Mouse (Mus musculus) cortical plate, adult 2 months (tissue): Measurements from ENCODE around the gene Sh3glb2. TPM values are rescaled to one million over a fixed set of nuclear protein-coding genes. Genes with fewer than 3 reads are reported as not detected.

ENCODE experiments used
- H3K27ac ChIP-seq: fragments of 200-500 bp; 2 replicates; pipeline ENCODE4 v1.5.1; 2012; ENCODE audit warnings: low read length, control low read depth, inconsistent platforms; ENCODE audit not compliant: insufficient read depth
- H3K4me1 ChIP-seq: fragments of 200-500 bp; 2 replicates; pipeline ENCODE4 v1.6.1; 2011; ENCODE audit warnings: low read length; ENCODE audit not compliant: control insufficient read depth, insufficient read depth
- H3K4me3 ChIP-seq: fragments of 200-500 bp; 2 replicates; pipeline ENCODE4 v1.5.1; 2011; ENCODE audit warnings: mild to moderate bottlenecking, low read length, control low read depth; ENCODE audit not compliant: insufficient read depth
- CTCF ChIP-seq: fragments of 200-500 bp; IDR thresholded peaks from 2 replicates; pipeline ENCODE4 v1.5.1; 2011; ENCODE audit warnings: mild to moderate bottlenecking, control low read depth, low read length; ENCODE audit not compliant: insufficient read depth; ENCODE audit errors: extremely low read depth
- POLR2A ChIP-seq: fragments of 200-500 bp; IDR thresholded peaks from 2 replicates; pipeline ENCODE4 v1.6.1; 2011; ENCODE audit warnings: mild to moderate bottlenecking, low read length, control low read depth; ENCODE audit not compliant: insufficient read depth; ENCODE audit errors: extremely low read depth
- polyA plus RNA-seq: library from polyadenylated mRNA; depleted of rRNA; stranded (reverse); fragments of >200 nt; gene quantifications from 2 replicates; pipeline ENCODE4 v1.2.3, GENCODE M21; 2012; rRNA removed

Gene Sh3glb2
- 520 and 530 TPM in 2 replicates for polyA plus RNA-seq

GRCm38 (mm10) chr2:30358533-30359531 lies at the start of gene Sh3glb2:
Gene Sh3glb2 (minus strand): TSS chr2:30359337.
- H3K27ac ChIP-seq = peak within 1 kb of the TSS; percentile 95
- no peak for TF ChIP-seq CTCF
- TF ChIP-seq POLR2A = no peak
- H3K4me3 ChIP-seq = peak within 1 kb of the TSS; percentile 86

GRCm38 (mm10) chr2:30408452-30409100 lies 49.4 kb upstream of the Sh3glb2 start:
- Histone ChIP-seq H3K4me3 (no peak overlapping the region), H3K27ac (no peak overlapping the region), H3K4me1 (no peaks in the 10 kb centered on the region)
- TF ChIP-seq POLR2A (no peak), CTCF (no peak)

More at GRCm38 (mm10) chr2:30358533-30359531, at the start of gene Sh3glb2:
- peaks cover 17% of the 10 kb centered on the region for H3K4me1 ChIP-seq

GRCm38 (mm10) chr2:30407778-30408177 lies 48.6 kb upstream of the Sh3glb2 start:
- H3K27ac ChIP-seq = no peak overlapping the region
- no peaks in the 10 kb centered on the region for H3K4me1 ChIP-seq
- TF ChIP-seq CTCF = no peak
- no peak for TF ChIP-seq POLR2A
- no peak overlapping the region for H3K4me3 ChIP-seq

GRCm38 (mm10) chr2:30407221-30407620 lies 48.1 kb upstream of the Sh3glb2 start:
- no peak for TF ChIP-seq POLR2A
- no peak for TF ChIP-seq CTCF

DNA sequence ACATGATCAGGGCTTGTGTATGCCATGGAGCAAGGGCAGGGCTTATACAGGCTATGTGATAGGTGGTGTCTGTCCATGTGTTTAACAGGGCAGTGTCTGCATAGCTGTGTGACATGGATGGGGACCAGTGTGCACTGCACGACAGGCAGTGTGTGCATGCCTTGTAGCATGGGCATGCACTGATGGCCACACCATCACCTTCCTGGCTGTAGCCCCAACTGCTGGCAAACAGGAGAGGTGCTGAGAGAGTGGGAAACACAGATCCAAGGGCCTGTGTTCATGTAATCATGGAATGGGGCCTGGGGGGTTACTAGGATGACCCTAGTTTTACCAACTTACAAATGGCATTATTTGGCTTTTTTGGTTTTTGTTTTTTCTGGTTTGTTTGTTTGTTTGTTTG lies 44.7 kb upstream of the Sh3glb2 start:
- TF ChIP-seq POLR2A (no peak), CTCF (no peak)
- no peak overlapping the region for H3K27ac ChIP-seq
- no peak overlapping the region for H3K4me3 ChIP-seq
- no peaks in the 10 kb centered on the region for H3K4me1 ChIP-seq

More at GRCm38 (mm10) chr2:30407221-30407620, 48.1 kb upstream of the Sh3glb2 start:
- Histone ChIP-seq H3K4me3 (no peak overlapping the region), H3K27ac (no peak overlapping the region; the same call in 1 of the 2 replicates), H3K4me1 (no peaks in the 10 kb centered on the region)

DNA sequence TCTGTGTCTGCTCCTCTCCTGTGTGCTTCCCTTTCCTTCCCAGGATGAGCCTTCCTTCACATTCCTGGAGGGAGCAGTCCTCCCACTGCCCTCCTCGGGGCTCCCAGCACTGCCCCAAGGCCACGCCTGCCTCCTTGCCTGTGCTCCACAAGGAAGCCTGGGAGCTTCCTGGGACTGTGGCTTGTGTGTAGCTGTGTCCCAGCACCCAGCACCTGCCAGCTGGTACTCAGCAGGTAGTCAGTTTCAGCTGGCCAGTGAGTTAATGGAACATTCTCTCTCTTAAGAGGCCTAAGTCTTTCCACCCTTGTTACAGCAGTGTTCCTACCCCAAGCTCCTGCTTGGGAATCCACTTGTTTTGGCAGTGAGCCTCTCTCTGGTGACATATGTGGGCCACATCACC lies 43.7 kb upstream of the Sh3glb2 start:
- no peak for TF ChIP-seq CTCF
- no peak for TF ChIP-seq POLR2A
- Histone ChIP-seq H3K27ac (no peak overlapping the region), H3K4me3 (no peak overlapping the region), H3K4me1 (no peaks in the 10 kb centered on the region)

DNA sequence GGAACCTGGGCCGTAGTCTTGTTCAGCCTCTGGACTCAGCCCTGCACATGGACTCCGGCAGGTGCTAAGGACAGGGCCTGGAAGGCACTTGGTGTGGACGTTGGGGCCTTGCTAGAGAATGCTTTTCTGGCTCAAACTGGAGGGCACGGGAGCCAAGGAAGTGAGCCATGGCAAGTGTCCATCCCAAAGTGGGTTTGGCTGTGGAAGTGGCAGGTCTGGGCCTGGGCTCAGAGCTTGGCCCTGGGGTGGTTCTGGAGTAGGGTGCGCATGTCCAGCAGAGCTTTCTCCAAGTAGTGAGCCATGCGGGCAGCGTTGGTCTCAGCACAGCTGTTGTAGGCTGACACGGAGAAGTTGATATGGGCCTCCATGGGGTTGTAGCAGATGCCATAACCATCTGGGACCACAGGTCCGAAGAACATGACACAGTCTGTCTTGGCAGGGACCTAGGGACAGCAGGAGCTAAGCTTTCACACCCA lies 43.3 kb upstream of the Sh3glb2 start:
- H3K27ac ChIP-seq = no peak overlapping the region
- TF ChIP-seq CTCF = no peak
- TF ChIP-seq POLR2A = no peak; the same call in 1 of the 2 replicates
- H3K4me1 ChIP-seq = no peaks in the 10 kb centered on the region
- H3K4me3 ChIP-seq = no peak overlapping the region

DNA sequence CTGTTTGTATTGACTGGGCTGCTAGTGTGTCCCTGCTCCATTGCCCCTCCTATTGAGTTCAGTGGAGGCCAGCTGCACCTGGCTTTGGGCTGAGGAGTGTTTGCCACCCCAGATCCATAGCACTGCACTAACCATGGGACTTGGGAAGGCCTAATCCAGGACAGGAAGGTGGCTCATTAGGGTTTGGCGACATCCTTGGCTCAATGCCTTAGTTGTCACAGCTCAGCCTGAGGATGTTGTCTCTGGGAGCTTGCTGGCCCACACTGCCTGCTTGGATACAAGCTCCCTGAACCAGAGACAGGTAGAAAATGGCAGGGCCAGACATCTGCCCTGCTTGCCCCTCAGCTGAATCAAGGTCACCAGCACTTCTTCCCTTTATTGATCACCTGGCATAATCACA lies 42.4 kb upstream of the Sh3glb2 start:
- H3K27ac ChIP-seq = no peak overlapping the region
- H3K4me3 ChIP-seq = no peak overlapping the region
- H3K4me1 ChIP-seq = no peaks in the 10 kb centered on the region
- TF ChIP-seq CTCF = no peak
- TF ChIP-seq POLR2A = peak; percentile 23; the same call in 1 of the 2 replicates

DNA sequence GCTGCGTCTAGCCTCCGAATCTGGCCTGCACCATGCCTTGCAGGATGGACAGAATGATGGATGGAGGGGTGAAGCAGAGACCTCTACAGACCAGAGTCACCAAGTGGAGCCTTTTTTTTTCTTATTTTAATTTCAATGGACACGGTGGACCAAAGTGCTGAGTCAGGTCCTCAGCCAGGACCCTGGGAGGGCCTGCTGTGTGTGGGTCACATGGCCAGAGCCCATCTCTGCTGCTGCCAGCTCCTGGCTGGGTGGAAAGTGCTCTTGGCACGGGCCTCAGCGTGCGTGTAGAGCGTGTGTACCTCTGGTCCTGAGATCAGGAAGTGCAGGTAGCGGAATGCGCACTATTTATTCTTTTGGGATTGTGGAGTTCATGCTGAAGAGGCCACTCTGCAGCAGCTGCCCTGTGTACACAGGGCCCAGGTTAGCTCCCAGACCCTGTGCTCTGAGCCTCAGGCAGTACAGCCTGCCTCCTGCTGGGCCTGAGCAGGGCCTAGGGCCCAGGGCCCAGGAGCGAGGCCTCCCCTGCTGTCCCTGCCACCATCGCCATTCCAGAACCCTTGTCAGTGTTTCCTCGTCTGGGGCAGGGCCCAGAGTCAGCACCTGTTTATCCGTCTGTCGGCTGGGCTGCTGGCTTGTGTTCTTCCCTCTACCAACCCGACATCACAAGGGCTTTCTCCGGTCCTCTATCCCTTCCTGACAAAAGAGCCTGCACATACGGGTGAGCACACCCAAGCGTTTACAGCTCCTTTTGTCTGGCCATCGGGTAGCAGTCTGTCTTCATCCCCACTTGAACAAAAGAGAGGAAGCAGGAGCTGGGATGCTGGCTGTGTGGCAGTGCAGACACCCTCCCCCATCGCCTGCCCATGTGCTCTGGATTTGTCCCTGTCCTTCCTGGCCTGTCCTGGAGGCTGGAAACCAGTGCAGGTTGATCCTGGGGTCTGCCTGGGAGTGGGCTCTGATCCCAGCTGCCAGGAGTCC lies 40.3 kb upstream of the Sh3glb2 start:
- Histone ChIP-seq H3K4me3 (no peak overlapping the region), H3K27ac (no peak overlapping the region), H3K4me1 (no peaks in the 10 kb centered on the region)
- TF ChIP-seq CTCF (no peak), POLR2A (no peak)
